Mouse (Mus musculus) cortical plate, adult 2 months (tissue): Measurements from ENCODE around the gene Adgra1.

Experiments
- CTCF ChIP-seq: fragments of 200-500 bp; IDR thresholded peaks from 2 replicates; pipeline ENCODE4 v1.5.1; 2011; ENCODE audit warnings: mild to moderate bottlenecking, control low read depth, low read length; ENCODE audit not compliant: insufficient read depth; ENCODE audit errors: extremely low read depth
- POLR2A ChIP-seq: fragments of 200-500 bp; IDR thresholded peaks from 2 replicates; pipeline ENCODE4 v1.6.1; 2011; ENCODE audit warnings: mild to moderate bottlenecking, low read length, control low read depth; ENCODE audit not compliant: insufficient read depth; ENCODE audit errors: extremely low read depth

DNA sequence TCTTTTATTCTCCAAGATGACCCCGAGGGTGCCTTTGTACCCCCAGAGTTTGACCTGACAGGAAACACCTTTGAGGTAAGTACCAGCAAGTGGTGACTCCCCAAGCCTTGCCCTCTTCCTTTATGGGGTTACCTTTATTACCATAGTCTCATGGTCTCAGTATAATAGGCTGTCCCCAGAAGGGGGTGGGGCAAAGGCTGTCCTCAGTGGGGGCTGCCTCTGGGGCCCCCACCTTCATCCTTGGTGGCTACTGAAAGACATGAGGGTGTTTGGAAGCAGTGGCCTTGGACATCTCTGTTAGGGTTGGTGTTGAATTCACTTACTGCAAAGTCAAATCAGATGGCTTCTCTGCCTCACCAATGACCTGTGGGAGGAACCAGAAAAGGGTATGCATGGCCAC lies 68.0 kb downstream of the Adgra1 start:
- no peak for TF ChIP-seq CTCF
- no peak for TF ChIP-seq POLR2A
